Mouse (Mus musculus): ENCODE measurements at regions not wholly inside any gene's neighbourhood (a gene's known extent, or its start where the extent isn't known, plus 50 kb on each side); places are given as distances from the start of the nearest gene placed in this dataset.
"Not testable (repeated sequence)": the region's sequence is repeated elsewhere in the genome, so short reads cannot be mapped to it uniquely, and the experiment has no call there.

DNA sequence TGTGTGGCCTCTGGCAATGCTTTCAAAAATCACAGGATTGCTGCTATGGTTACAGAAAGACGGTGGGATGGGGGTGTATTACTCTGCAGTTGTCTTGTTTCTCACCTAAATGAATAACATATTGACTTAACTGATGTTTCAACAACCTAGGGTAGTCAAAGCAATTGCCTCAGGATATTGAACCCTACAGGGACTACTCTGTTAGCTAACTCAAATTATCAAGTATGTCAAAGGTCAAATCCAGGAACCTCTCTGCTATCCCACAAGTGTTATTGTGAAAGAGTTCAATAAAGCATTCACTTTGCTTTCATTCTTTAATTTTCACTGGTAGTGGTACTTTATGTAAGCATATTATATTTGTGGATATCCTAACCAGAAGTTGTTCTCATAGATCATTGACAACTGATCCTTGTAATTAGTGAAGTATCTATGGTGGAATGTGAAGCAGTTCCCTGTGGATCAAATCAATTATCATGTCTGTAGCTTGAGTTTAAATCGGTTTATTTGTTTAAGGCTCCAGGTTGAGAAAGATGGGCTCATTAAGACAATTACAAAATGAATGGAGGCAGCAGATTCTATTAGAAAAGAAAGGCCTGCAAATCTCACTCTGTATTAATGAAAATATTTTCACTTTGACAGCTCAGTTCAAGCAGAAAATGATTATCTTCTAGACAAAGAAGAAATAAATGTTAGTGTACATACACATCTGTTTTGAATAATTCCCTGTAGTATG, 259.4 kb upstream of the Gje1 start:
- Histone ChIP-seq H3K4me3 (replicated peaks; ENCODE audit: low read length) (no peak overlapping the region), H3K9me3 (ENCODE audit: low read length) (no peaks in the 10 kb centered on the region), H3K36me3 (ENCODE audit: insufficient read depth, low read length) (no peaks in the 10 kb centered on the region), H3K4me1 (replicated peaks; ENCODE audit: low read depth, low read length) (no peaks in the 10 kb centered on the region), H3K27me3 (ENCODE audit: insufficient read depth, low read length) (no peaks in the 10 kb centered on the region)
- TF ChIP-seq POU5F1 (IDR thresholded peaks at IDR 0.05; ENCODE audit: borderline replicate concordance, low read length): no peak
- no peak for TF ChIP-seq NANOG (IDR thresholded peaks at IDR 0.05; ENCODE audit: borderline replicate concordance, low read length)
- TF ChIP-seq CTCF (conservative IDR thresholded peaks at IDR 0.05; ENCODE audit: low read length): no peak

- Histone ChIP-seq H3K4me3 (replicated peaks; ENCODE audit: low read length) (no peak overlapping the region), H3K9me3 (ENCODE audit: low read length) (peaks cover 47% of the 10 kb centered on the region), H3K27me3 (ENCODE audit: insufficient read depth, low read length) (no peaks in the 10 kb centered on the region), H3K36me3 (ENCODE audit: insufficient read depth, low read length) (peaks cover 18% of the 10 kb centered on the region; the same call in 1 of the 2 replicates), H3K4me1 (replicated peaks; ENCODE audit: low read depth, low read length) (peaks cover 17% of the 10 kb centered on the region)
- TF ChIP-seq POU5F1 (IDR thresholded peaks at IDR 0.05; ENCODE audit: borderline replicate concordance, low read length) (no peak), NANOG (IDR thresholded peaks at IDR 0.05; ENCODE audit: borderline replicate concordance, low read length) (no peak), CTCF (conservative IDR thresholded peaks at IDR 0.05; ENCODE audit: low read length) (no peak)
These were observed 251.7 kb upstream of the Gje1 start for GRCm38 (mm10) chr10:14969726-14970125.

- H3K27me3 ChIP-seq (ENCODE audit: insufficient read depth, low read length): no peaks in the 10 kb centered on the region
- H3K9me3 ChIP-seq (ENCODE audit: low read length): peaks cover 61% of the 10 kb centered on the region
- H3K4me1 ChIP-seq (replicated peaks; ENCODE audit: low read depth, low read length): peaks cover 17% of the 10 kb centered on the region
- no peak for TF ChIP-seq POU5F1 (IDR thresholded peaks at IDR 0.05; ENCODE audit: borderline replicate concordance, low read length)
- TF ChIP-seq NANOG (IDR thresholded peaks at IDR 0.05; ENCODE audit: borderline replicate concordance, low read length): no peak
- TF ChIP-seq CTCF (conservative IDR thresholded peaks at IDR 0.05; ENCODE audit: low read length): no peak
- no peak overlapping the region for H3K4me3 ChIP-seq (replicated peaks; ENCODE audit: low read length)
- H3K36me3 ChIP-seq (ENCODE audit: insufficient read depth, low read length): peaks cover 22% of the 10 kb centered on the region; the same call in 1 of the 2 replicates
These were observed 249.6 kb upstream of the Gje1 start for GRCm38 (mm10) chr10:14967645-14968044.

GRCm38 (mm10) chr10:14966771-14967170, 248.8 kb upstream of the Gje1 start:
- H3K4me3 ChIP-seq (replicated peaks; ENCODE audit: low read length); H3K27me3 ChIP-seq (ENCODE audit: insufficient read depth, low read length): not testable (repeated sequence)
- peaks cover 22% of the 10 kb centered on the region; the same call in 1 of the 2 replicates for H3K36me3 ChIP-seq (ENCODE audit: insufficient read depth, low read length)
- H3K9me3 ChIP-seq (ENCODE audit: low read length): peaks cover 61% of the 10 kb centered on the region
- H3K4me1 ChIP-seq (replicated peaks; ENCODE audit: low read depth, low read length): peaks cover 17% of the 10 kb centered on the region

GRCm38 (mm10) chr10:14952899-14953478, 235.0 kb upstream of the Gje1 start:
- H3K9me3 ChIP-seq (ENCODE audit: low read length): no peaks in the 10 kb centered on the region
- H3K4me3 ChIP-seq (replicated peaks; ENCODE audit: low read length): no peak overlapping the region
- no peaks in the 10 kb centered on the region for H3K4me1 ChIP-seq (replicated peaks; ENCODE audit: low read depth, low read length)
- no peaks in the 10 kb centered on the region for H3K36me3 ChIP-seq (ENCODE audit: insufficient read depth, low read length)
- no peaks in the 10 kb centered on the region for H3K27me3 ChIP-seq (ENCODE audit: insufficient read depth, low read length)
- no peak for TF ChIP-seq CTCF (conservative IDR thresholded peaks at IDR 0.05; ENCODE audit: low read length)
- TF ChIP-seq NANOG (IDR thresholded peaks at IDR 0.05; ENCODE audit: borderline replicate concordance, low read length): no peak
- no peak for TF ChIP-seq POU5F1 (IDR thresholded peaks at IDR 0.05; ENCODE audit: borderline replicate concordance, low read length)

DNA sequence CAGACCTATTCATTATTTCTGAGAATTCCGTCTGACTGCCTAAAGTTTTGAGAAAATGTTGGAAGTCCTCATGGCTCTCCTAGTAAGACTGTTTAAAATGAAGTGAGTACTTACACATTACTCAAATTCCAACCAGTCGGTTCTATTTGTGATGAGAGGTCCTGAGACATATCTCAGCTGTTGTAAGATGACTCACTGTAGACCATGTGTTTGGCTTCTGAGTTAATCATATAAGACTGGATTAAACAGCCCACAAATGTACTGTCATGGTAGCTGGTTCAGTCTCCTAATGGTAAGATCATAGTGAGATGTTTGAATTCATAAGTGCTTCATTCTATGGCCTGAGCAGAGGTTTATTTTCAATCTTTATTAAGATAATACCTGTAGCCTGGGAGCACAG, 223.9 kb upstream of the Gje1 start:
- H3K36me3 ChIP-seq (ENCODE audit: insufficient read depth, low read length): no peaks in the 10 kb centered on the region
- H3K27me3 ChIP-seq (ENCODE audit: insufficient read depth, low read length): no peaks in the 10 kb centered on the region
- TF ChIP-seq NANOG (IDR thresholded peaks at IDR 0.05; ENCODE audit: borderline replicate concordance, low read length): no peak
- TF ChIP-seq POU5F1 (IDR thresholded peaks at IDR 0.05; ENCODE audit: borderline replicate concordance, low read length): no peak
- no peak for TF ChIP-seq CTCF (conservative IDR thresholded peaks at IDR 0.05; ENCODE audit: low read length)
- no peak overlapping the region for H3K4me3 ChIP-seq (replicated peaks; ENCODE audit: low read length)
- no peaks in the 10 kb centered on the region for H3K4me1 ChIP-seq (replicated peaks; ENCODE audit: low read depth, low read length)
- no peaks in the 10 kb centered on the region for H3K9me3 ChIP-seq (ENCODE audit: low read length)

Data from E14TG2a.4 (cell line).